Mouse (Mus musculus) central nervous system, embryonic 14 days (tissue): Measurements from ENCODE around the gene Flnb. TPM values are rescaled to one million over a fixed set of nuclear protein-coding genes. Genes with fewer than 3 reads are reported as not detected.

Experiments
- polyA plus RNA-seq: library from polyadenylated mRNA; depleted of rRNA; stranded (reverse); fragments of >200 nt; gene quantifications from 2 replicates; pipeline ENCODE4 v1.2.3, GENCODE M21; 2012; rRNA removed

Gene Flnb
- 18.6 and 27.2 TPM in 2 replicates for polyA plus RNA-seq

DNA sequence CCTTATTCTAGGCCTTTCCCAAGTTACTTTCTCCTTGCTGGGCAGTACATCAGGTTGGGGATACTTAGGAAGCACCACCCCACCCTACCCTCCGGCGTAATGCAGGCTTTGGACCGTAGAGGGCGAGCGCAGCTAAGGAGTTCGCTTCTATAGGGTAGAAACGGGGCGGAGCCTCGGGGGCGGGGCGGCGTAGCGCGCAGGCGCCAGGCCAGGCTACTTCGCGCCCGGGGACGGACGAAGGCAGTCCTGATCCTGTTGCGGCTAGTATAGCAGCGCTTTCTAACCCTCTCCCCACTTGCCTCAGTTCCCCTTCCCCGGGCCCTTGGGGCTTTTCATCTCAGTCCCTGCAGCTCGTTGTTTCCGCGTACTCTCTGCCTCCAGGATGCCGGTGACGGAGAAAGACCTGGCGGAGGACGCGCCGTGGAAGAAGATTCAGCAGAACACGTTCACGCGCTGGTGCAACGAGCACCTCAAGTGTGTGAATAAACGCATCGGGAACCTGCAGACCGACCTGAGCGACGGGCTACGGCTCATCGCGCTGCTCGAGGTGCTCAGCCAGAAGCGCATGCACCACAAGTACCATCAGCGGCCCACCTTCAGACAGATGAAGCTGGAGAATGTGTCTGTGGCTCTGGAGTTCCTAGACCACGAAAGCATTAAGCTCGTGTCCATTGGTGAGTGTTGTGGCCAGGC is at the start of gene Flnb:
Gene Flnb, plus strand, starts transcription at position 188 of the 693 bp plus-strand sequence.

DNA sequence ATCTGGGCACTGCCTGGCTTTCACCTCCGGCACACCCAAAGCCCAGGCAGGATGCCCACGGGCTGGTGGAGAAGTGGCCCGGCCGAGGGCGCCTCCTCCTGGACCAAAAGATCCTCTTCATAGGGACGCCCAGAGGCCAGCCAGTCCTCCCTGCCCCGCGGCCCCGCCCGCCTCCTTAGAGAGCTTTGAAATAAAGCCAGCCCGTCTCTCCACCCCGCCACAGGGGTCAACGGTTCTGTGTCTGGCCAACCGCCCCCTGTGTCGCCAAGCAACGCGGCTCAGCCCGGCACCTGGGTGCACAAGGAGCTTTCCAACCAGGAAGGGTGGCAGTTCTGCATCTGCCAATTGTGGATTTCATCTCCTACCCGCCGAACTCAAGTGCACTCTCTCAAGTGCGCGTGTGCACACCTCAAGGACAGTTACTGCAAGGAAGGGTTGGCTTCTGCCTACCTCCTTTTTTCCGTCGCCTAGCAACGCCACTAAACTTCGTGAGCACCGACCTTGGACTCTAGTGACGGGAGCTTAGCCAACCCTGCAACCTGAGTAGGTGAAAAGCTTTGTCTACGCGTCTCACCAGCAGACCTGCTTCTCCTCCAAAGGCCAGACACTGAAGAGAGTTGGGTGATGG is 26.1 kb upstream of the Flnb start, which contains the start of gene Gm26661:
Gene Gm26661, plus strand, starts transcription at position 56 of the 628 bp plus-strand sequence.

DNA sequence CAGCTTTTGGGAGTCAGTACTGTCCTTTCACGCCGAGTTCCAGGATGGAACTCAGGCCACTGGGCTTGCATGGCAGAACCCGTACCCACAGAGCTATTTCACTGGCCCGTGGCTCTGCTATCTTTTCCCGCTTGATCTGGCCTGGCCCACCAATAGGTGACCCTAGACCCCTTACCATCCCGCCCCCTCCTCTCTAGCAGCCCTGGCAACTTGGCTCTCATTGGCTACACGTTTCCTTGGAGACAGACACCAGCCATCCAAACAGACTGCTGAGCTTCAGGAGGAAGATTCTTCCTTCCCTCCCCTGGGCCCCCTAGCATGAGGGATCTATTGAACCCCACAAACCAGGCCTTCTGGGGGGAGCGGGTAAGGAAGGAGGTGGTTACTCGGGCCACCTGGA is 139.3 kb downstream of the Flnb start, which contains the start of gene Gm45521:
Gene Gm45521, plus strand, starts transcription at position 240 of the 400 bp plus-strand sequence.

DNA sequence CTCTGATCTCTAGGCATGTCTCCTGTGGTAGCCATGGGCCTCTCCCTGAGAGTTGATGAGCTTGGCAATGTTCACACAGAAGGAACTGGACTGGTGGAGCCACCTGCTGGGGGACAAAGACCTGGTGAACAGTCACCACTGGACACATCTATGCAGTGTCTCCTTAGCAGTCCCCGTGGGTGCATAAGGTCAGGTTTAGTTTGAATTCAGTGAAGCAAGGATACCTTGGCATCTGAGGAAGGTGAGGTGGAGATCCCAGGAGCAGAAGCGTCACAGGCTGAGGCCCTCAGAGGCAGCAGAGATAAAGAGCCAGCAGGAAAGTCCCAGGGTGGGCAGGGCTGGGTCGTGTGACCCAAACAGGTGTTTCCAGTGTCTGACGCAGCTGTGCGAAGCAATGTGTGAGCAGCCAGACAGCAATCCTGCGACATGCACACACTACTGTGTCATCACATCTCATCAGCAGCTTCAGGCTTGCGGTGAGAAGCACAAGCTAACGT is 176.6 kb downstream of the Flnb start, which contains the start of gene Dnase1l3:
Gene Dnase1l3, minus strand, starts transcription at position 303 of the 497 bp plus-strand sequence.

Other genes with a start within 250 kb of the Flnb start
- gene Gm3558, start 249.4 kb upstream of the Flnb start, polyA plus RNA-seq = 3.6 and 3.8 TPM in 2 replicates
- gene Gm10338, start 222.4 kb upstream of the Flnb start, polyA plus RNA-seq = not detected in 2 replicates
- gene Gm10128, start 174.0 kb upstream of the Flnb start, polyA plus RNA-seq = not detected in 2 replicates
- gene Gm26661, start 26.4 kb upstream of the Flnb start, polyA plus RNA-seq = not detected in 2 replicates
- 0.15 and 0.20 TPM in 2 replicates for gene Gm45521, start 139.3 kb downstream of the Flnb start, polyA plus RNA-seq
- 0.02 and 0.06 TPM in 2 replicates for gene Dnase1l3, start 176.6 kb downstream of the Flnb start, polyA plus RNA-seq
- gene Abhd6, start 184.9 kb downstream of the Flnb start, polyA plus RNA-seq = 14.9 and 16.6 TPM in 2 replicates